ENCODE assay signal across 16 mouse cellular contexts in the genomic region with DNA sequence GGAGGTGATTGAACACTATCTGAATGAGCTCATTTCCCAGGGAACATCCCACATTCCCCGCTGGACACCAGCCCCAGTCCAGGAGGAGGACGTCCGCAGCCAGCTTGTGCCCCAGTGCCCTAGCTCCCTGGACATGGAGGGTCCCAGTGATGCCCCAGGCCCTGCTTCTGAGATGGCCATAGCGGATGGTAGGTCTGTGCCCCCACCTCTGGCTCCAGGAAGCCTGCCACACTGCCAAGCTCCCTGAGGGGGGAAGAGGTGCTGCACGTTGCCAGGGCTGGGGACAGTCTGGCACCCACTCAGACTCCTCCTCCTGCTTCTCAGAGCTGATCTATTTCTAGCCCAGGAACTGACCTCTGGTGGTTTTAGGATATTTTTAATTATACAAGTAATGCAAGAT. TPM values are rescaled to one million over a fixed set of nuclear protein-coding genes. Genes with fewer than 3 reads are reported as not detected.
DNase-seq lines count a peak whose midpoint lies in the region; ATAC-seq and TF ChIP-seq lines count a peak whose summit lies in the region.
"Had no signal": no experiment of that assay in that cellular context is flagged by ENCODE, and none has a peak within 500 bp of the region (broad histone marks: within the 10 kb centered on the region; RNA-seq: fewer than 3 reads in every experiment).

No protein-coding gene starts in this region.

- no peak for ATAC-seq in heart, embryonic 11.5 days (replicated peaks; ENCODE audit: insufficient number of reproducible peaks, low FRiP score, low TSS enrichment)
- peak; percentile 85 for ATAC-seq in heart, embryonic 16.5 days (replicated peaks; ENCODE audit: extremely low read depth, insufficient read depth, low FRiP score)
- no peak for ATAC-seq in inflammation-experienced regulatory T-cells, adult 6 months
- ATAC-seq: intestine, embryonic 15.5 days; liver, postnatal 0 days; midbrain, embryonic 16.5 days had no signal

- no peak for TF ChIP-seq CTCF in heart, adult 2 months (IDR thresholded peaks at IDR 0.05)

- no peak for TF ChIP-seq POLR2A in heart, adult 2 months (IDR thresholded peaks at IDR 0.05; ENCODE audit: insufficient read depth, low read depth, low read length)

- H3K36me3 ChIP-seq in heart, adult 2 months (ENCODE audit: control insufficient read depth, insufficient read depth, low read length), result no peaks in the 10 kb centered on the region
- H3K36me3 ChIP-seq in heart, embryonic 11.5 days (ENCODE audit: control insufficient read depth, insufficient read depth, low read length), result no peaks in the 10 kb centered on the region
- no peaks in the 10 kb centered on the region for H3K36me3 ChIP-seq in heart, embryonic 16.5 days (ENCODE audit: control insufficient read depth, insufficient read depth)
- H3K36me3 ChIP-seq: heart, embryonic 13.5 days; intestine, embryonic 15.5 days had no signal

- TF ChIP-seq EP300 in heart, adult 2 months (IDR thresholded peaks at IDR 0.05; ENCODE audit: insufficient read depth, low read depth, low read length), result no peak

- intact Hi-C loops in heart, adult 2 months (cut with DNase I), result no loop called here

- DNase-seq in adrenal gland, adult 2 months, result peak; percentile 52
- no peak for DNase-seq in adrenal gland, postnatal 4 days (ENCODE audit: low spot score in 2 of 2)
- peak; percentile 62 to 78 for DNase-seq in heart, adult 2 months
- peak; percentile 32 for DNase-seq in adrenal gland, postnatal 25 days
- no peak for DNase-seq in urinary bladder, postnatal 10 days (ENCODE audit: low spot score)
- DNase-seq: liver, postnatal 0 days; retina, postnatal 1 day had no signal

- no peaks in the 10 kb centered on the region for H3K79me2 ChIP-seq in heart, adult 2 months (replicated peaks; ENCODE audit: control insufficient read depth, insufficient read depth, low read length)

- no peak overlapping the region for H3K4me2 ChIP-seq in heart, embryonic 11.5 days
- no peak overlapping the region for H3K4me2 ChIP-seq in heart, embryonic 16.5 days (ENCODE audit: low read depth, low read length)
- H3K4me2 ChIP-seq: heart, embryonic 13.5 days; intestine, embryonic 15.5 days had no signal

- H3K27me3 ChIP-seq in heart, adult 2 months (ENCODE audit: control insufficient read depth, insufficient read depth, low read length), result no peaks in the 10 kb centered on the region
- no peaks in the 10 kb centered on the region for H3K27me3 ChIP-seq in heart, embryonic 11.5 days (ENCODE audit: control insufficient read depth, insufficient read depth, low read length)
- no peaks in the 10 kb centered on the region for H3K27me3 ChIP-seq in heart, embryonic 16.5 days (ENCODE audit: control insufficient read depth, insufficient read depth, low read length)
- H3K27me3 ChIP-seq: heart, embryonic 13.5 days; intestine, embryonic 15.5 days had no signal

- H3K9ac ChIP-seq in heart, adult 2 months (ENCODE audit: low read depth, low read length), result peak overlapping the region; percentile 28
- no peak overlapping the region for H3K9ac ChIP-seq in heart, embryonic 11.5 days (ENCODE audit: low read depth, low read length)
- H3K9ac ChIP-seq in heart, embryonic 16.5 days (ENCODE audit: low read length), result no peak overlapping the region
- H3K9ac ChIP-seq: heart, embryonic 13.5 days; intestine, embryonic 15.5 days; liver, postnatal 0 days had no signal

- 15% methylated on average over 5 of the region's 5 CpGs for WGBS in heart, adult 2 months
- 52% methylated on average over 5 of the region's 5 CpGs for WGBS in heart, embryonic 11.5 days (ENCODE audit: insufficient replicate concordance)
- WGBS in heart, embryonic 16.5 days, result 52% methylated on average over 5 of the region's 5 CpGs

- H3K4me1 ChIP-seq in heart, adult 2 months (ENCODE audit: control insufficient read depth, insufficient read depth, low read length), result peaks cover 10% of the 10 kb centered on the region
- H3K4me1 ChIP-seq in heart, embryonic 11.5 days (ENCODE audit: control insufficient read depth, insufficient read depth, low read length), result no peaks in the 10 kb centered on the region
- peaks cover 19% of the 10 kb centered on the region for H3K4me1 ChIP-seq in heart, embryonic 16.5 days (ENCODE audit: control insufficient read depth, insufficient read depth, low read length)
- H3K4me1 ChIP-seq: intestine, embryonic 15.5 days had no signal

- no peak overlapping the region for H3K4me3 ChIP-seq in heart, adult 2 months
- H3K4me3 ChIP-seq in heart, embryonic 11.5 days (ENCODE audit: low read depth, low read length), result no peak overlapping the region
- no peak overlapping the region for H3K4me3 ChIP-seq in heart, embryonic 16.5 days (ENCODE audit: low read length)
- H3K4me3 ChIP-seq: heart, embryonic 13.5 days; intestine, embryonic 15.5 days; left cerebral cortex, adult 2 months had no signal

- H3K9me3 ChIP-seq in heart, embryonic 11.5 days (replicated peaks; ENCODE audit: control insufficient read depth, low read length), result no peaks in the 10 kb centered on the region
- H3K9me3 ChIP-seq in heart, embryonic 16.5 days (replicated peaks; ENCODE audit: control insufficient read depth, low read length), result no peaks in the 10 kb centered on the region
- H3K9me3 ChIP-seq: heart, embryonic 13.5 days; intestine, embryonic 15.5 days had no signal

- H3K27ac ChIP-seq in heart, adult 2 months, result peak overlapping the region; percentile 76
- H3K27ac ChIP-seq in heart, embryonic 11.5 days (ENCODE audit: low read depth, low read length), result no peak overlapping the region
- peak overlapping the region; percentile 47 for H3K27ac ChIP-seq in heart, embryonic 16.5 days (ENCODE audit: low read length)
- H3K27ac ChIP-seq: heart, embryonic 13.5 days; intestine, embryonic 15.5 days; left cerebral cortex, adult 2 months; macrophage had no signal

RNA-seq across cellular contexts. Expression of a gene that starts 21.9 kb away (rescaled TPM):
- under 1 TPM in 1 of 2 experiments, not detected in 1; 0.07 TPM for total RNA-seq in adrenal gland, adult 2 months (2021)
- 0.13 and 0.15 TPM in 2 replicates for polyA plus RNA-seq in adrenal gland, adult 2 months (2012; rRNA removed)
- under 1 TPM; 0.34 to 0.40 TPM for total RNA-seq in adrenal gland, postnatal 4 days (2021)
- under 1 TPM; 0.73 to 0.78 TPM for total RNA-seq in heart, adult 2 months (2021)
- 2.1 and 4.3 TPM in 2 replicates for polyA plus RNA-seq in heart, adult 2 months (2012; rRNA removed)
- 0.11 TPM in 1 of 2 replicates, not detected in the other for polyA plus RNA-seq in heart, embryonic 11.5 days (2014; fragmentation: Nextera tagmentation; extraction: Ambion mirVana)
- 0.15 TPM in 1 of 2 replicates, not detected in the other for total RNA-seq in adrenal gland, postnatal 25 days (2021)
- polyA plus RNA-seq in heart, embryonic 16.5 days (2015; fragmentation: Nextera tagmentation; extraction: Ambion mirVana), result 0.08 and 0.14 TPM in 2 replicates
- not detected for polyA plus RNA-seq in inflammation-experienced regulatory T-cells, adult 6 months (2017; shearing (Covaris generic))
- polyA plus RNA-seq: large intestine, adult 2 months; macrophage had no signal

RNA-seq across cellular contexts. Expression of a gene that starts 35.0 kb away (rescaled TPM):
- total RNA-seq in adrenal gland, adult 2 months (2021), result 10 to 100 TPM; 26.0 to 28.7 TPM
- 64.5 and 69.5 TPM in 2 replicates for polyA plus RNA-seq in adrenal gland, adult 2 months (2012; rRNA removed)
- 10 to 100 TPM; 23.0 to 25.2 TPM for total RNA-seq in adrenal gland, postnatal 4 days (2021)
- 10 to 100 TPM; 11.3 to 15.7 TPM for total RNA-seq in heart, adult 2 months (2021)
- 22.7 and 24.2 TPM in 2 replicates for polyA plus RNA-seq in heart, adult 2 months (2012; rRNA removed)
- 11.3 and 13.0 TPM in 2 replicates for polyA plus RNA-seq in heart, embryonic 11.5 days (2014; fragmentation: Nextera tagmentation; extraction: Ambion mirVana)
- total RNA-seq in adrenal gland, postnatal 25 days (2021), result 30.8 and 31.5 TPM in 2 replicates
- polyA plus RNA-seq in heart, embryonic 16.5 days (2015; fragmentation: Nextera tagmentation; extraction: Ambion mirVana), result 17.7 and 18.1 TPM in 2 replicates
- 10 to 100 TPM; 10.4 to 18.7 (median 13.5) TPM for polyA plus RNA-seq in inflammation-experienced regulatory T-cells, adult 6 months (2017; shearing (Covaris generic))

RNA-seq across cellular contexts. Expression of a gene that starts 36.6 kb away (rescaled TPM):
- total RNA-seq in adrenal gland, adult 2 months (2021), result 1 to 10 TPM; 2.0 to 6.5 TPM
- 0.59 and 0.66 TPM in 2 replicates for polyA plus RNA-seq in adrenal gland, adult 2 months (2012; rRNA removed)
- 1 to 10 TPM; 1.9 to 2.9 TPM for total RNA-seq in adrenal gland, postnatal 4 days (2021)
- 1 to 10 TPM; 4.5 to 9.4 TPM for total RNA-seq in heart, adult 2 months (2021)
- 2.0 and 2.5 TPM in 2 replicates for polyA plus RNA-seq in heart, adult 2 months (2012; rRNA removed)
- polyA plus RNA-seq in heart, embryonic 11.5 days (2014; fragmentation: Nextera tagmentation; extraction: Ambion mirVana), result 1.3 and 1.6 TPM in 2 replicates
- 1.5 and 2.2 TPM in 2 replicates for total RNA-seq in adrenal gland, postnatal 25 days (2021)
- polyA plus RNA-seq in heart, embryonic 16.5 days (2015; fragmentation: Nextera tagmentation; extraction: Ambion mirVana), result 1.9 and 2.3 TPM in 2 replicates
- under 1 TPM in 2 of 3 experiments, not detected in 1; 0.10 to 0.12 TPM for polyA plus RNA-seq in inflammation-experienced regulatory T-cells, adult 6 months (2017; shearing (Covaris generic))
- polyA plus RNA-seq: macrophage had no signal

RNA-seq across cellular contexts. Expression of a gene that starts 53.3 kb away (rescaled TPM):
- 10 to 100 TPM; 20.4 to 25.4 TPM for total RNA-seq in adrenal gland, adult 2 months (2021)
- polyA plus RNA-seq in adrenal gland, adult 2 months (2012; rRNA removed), result 24.0 and 26.0 TPM in 2 replicates
- total RNA-seq in adrenal gland, postnatal 4 days (2021), result 10 to 100 TPM; 17.6 to 23.8 TPM
- 10 to 100 TPM; 17.4 to 19.9 TPM for total RNA-seq in heart, adult 2 months (2021)
- 12.1 and 12.5 TPM in 2 replicates for polyA plus RNA-seq in heart, adult 2 months (2012; rRNA removed)
- polyA plus RNA-seq in heart, embryonic 11.5 days (2014; fragmentation: Nextera tagmentation; extraction: Ambion mirVana), result 0.83 and 1.4 TPM in 2 replicates
- total RNA-seq in adrenal gland, postnatal 25 days (2021), result 10.8 and 14.5 TPM in 2 replicates
- 7.2 and 12.9 TPM in 2 replicates for polyA plus RNA-seq in heart, embryonic 16.5 days (2015; fragmentation: Nextera tagmentation; extraction: Ambion mirVana)
- polyA plus RNA-seq in inflammation-experienced regulatory T-cells, adult 6 months (2017; shearing (Covaris generic)), result not detected
- polyA plus RNA-seq: macrophage had no signal

Comparison
In these comparisons a context has a peak if more than half of its experiments do, and no peak if none do; other contexts are left out.
1. DNase-seq: peak in adrenal gland, adult 2 months (single experiment), heart, adult 2 months (2 of 2) and adrenal gland, postnatal 25 days (single experiment); none in adrenal gland, postnatal 4 days (0 of 2) and urinary bladder, postnatal 10 days (single experiment).